ENCODE assay signal across 8 mouse cellular contexts in genomic region chr5:125058267-125058668, GRCm38 (mm10). TPM values are rescaled to one million over a fixed set of nuclear protein-coding genes. Genes with fewer than 3 reads are reported as not detected.
DNase-seq lines count a peak whose midpoint lies in the region; ATAC-seq and TF ChIP-seq lines count a peak whose summit lies in the region.

No protein-coding gene starts in this region.

- no peak for TF ChIP-seq CTCF in kidney, adult 2 months (conservative IDR thresholded peaks at IDR 0.05; ENCODE audit: insufficient read depth, insufficient read length, low read depth, low read length)
- no peak for TF ChIP-seq CTCF in small intestine, adult 2 months (IDR thresholded peaks at IDR 0.05; ENCODE audit: extremely low read depth, insufficient read length, insufficient replicate concordance, low read depth, low read length)

- ATAC-seq in CD4-positive, CD25-positive, alpha-beta regulatory T cell, adult 4 months: no peak
- ATAC-seq in embryonic facial prominence, embryonic 12.5 days (ENCODE audit: insufficient number of reproducible peaks, insufficient read depth, low FRiP score, low TSS enrichment): no peak

- H3K9me3 ChIP-seq in embryonic facial prominence, embryonic 12.5 days: no peaks in the 10 kb centered on the region
- no peaks in the 10 kb centered on the region for H3K9me3 ChIP-seq in limb, embryonic 10.5 days (replicated peaks)
- H3K9me3 ChIP-seq in midbrain, embryonic 10.5 days (replicated peaks): no peaks in the 10 kb centered on the region

- H3K9ac ChIP-seq in embryonic facial prominence, embryonic 12.5 days: peak overlapping the region; percentile 39

- TF ChIP-seq POLR2A in kidney, adult 2 months (IDR thresholded peaks at IDR 0.05; ENCODE audit: low read depth, low read length): no peak
- no peak for TF ChIP-seq POLR2A in small intestine, adult 2 months (IDR thresholded peaks at IDR 0.05; ENCODE audit: low read depth, low read length)

- peak overlapping the region; percentile 74 for H3K27ac ChIP-seq in embryonic facial prominence, embryonic 12.5 days
- peak overlapping the region; percentile 91 for H3K27ac ChIP-seq in kidney, adult 2 months (ENCODE audit: insufficient read depth, low read depth, low read length)
- peak overlapping the region; percentile 79 for H3K27ac ChIP-seq in limb, embryonic 10.5 days
- H3K27ac ChIP-seq in midbrain, embryonic 10.5 days (replicated peaks): peak overlapping the region; percentile 83
- peak overlapping the region; percentile 46 for H3K27ac ChIP-seq in small intestine, adult 2 months (ENCODE audit: insufficient read depth, low read depth, low read length)

- H3K4me1 ChIP-seq in embryonic facial prominence, embryonic 12.5 days: peaks cover 55% of the 10 kb centered on the region
- peaks cover 24% of the 10 kb centered on the region for H3K4me1 ChIP-seq in kidney, adult 2 months (ENCODE audit: control insufficient read depth, insufficient read depth, low read length)
- peaks cover 85% of the 10 kb centered on the region for H3K4me1 ChIP-seq in limb, embryonic 10.5 days
- H3K4me1 ChIP-seq in midbrain, embryonic 10.5 days: peaks cover 76% of the 10 kb centered on the region
- H3K4me1 ChIP-seq in small intestine, adult 2 months (ENCODE audit: control insufficient read depth, insufficient read depth, insufficient read length, low read length): peaks cover 8% of the 10 kb centered on the region

- peak; percentile 35 for DNase-seq in CD4-positive, CD25-positive, alpha-beta regulatory T cell, adult 2 months (ENCODE audit: low read depth, low spot score)
- DNase-seq in heart, adult 8-10 months (ENCODE audit: low spot score): peak; percentile 66
- DNase-seq in kidney, adult 2 months: peak; percentile 90
- peak; percentile 57 for DNase-seq in limb, embryonic 10.5 days (ENCODE audit: low spot score)
- peak; percentile 56 for DNase-seq in midbrain, embryonic 10.5 days (ENCODE audit: low spot score)

- peak overlapping the region; percentile 24 for H3K4me3 ChIP-seq in embryonic facial prominence, embryonic 12.5 days
- H3K4me3 ChIP-seq in kidney, adult 2 months (ENCODE audit: insufficient read depth, low read depth, low read length): peak overlapping the region; percentile 57
- H3K4me3 ChIP-seq in limb, embryonic 10.5 days: peak overlapping the region; percentile 47
- peak overlapping the region; percentile 49 for H3K4me3 ChIP-seq in midbrain, embryonic 10.5 days
- H3K4me3 ChIP-seq in small intestine, adult 2 months (ENCODE audit: low read depth, low read length): peak overlapping the region; percentile 43

- peak overlapping the region; percentile 48 for H3K4me2 ChIP-seq in embryonic facial prominence, embryonic 12.5 days (replicated peaks)

- 1% methylated on average over 29 of the region's 29 CpGs for WGBS in embryonic facial prominence, embryonic 12.5 days
- 3% methylated on average over 29 of the region's 29 CpGs for WGBS in kidney, adult 2 months
- WGBS in limb, embryonic 10.5 days: 3% methylated on average over 28 of the region's 29 CpGs
- WGBS in midbrain, embryonic 10.5 days: 2% methylated on average over 29 of the region's 29 CpGs
- 45% methylated on average over 29 of the region's 29 CpGs for WGBS in small intestine, adult 2 months

- H3K27me3 ChIP-seq in embryonic facial prominence, embryonic 12.5 days: 0 out of 2 replicates have a peak, but pooled peaks cover 4% of the 10 kb centered on the region
- H3K27me3 ChIP-seq in kidney, adult 2 months (replicated peaks; ENCODE audit: control insufficient read depth, insufficient read depth, low read length): no peaks in the 10 kb centered on the region
- H3K27me3 ChIP-seq in limb, embryonic 10.5 days (ENCODE audit: low read depth, poor library complexity, severe bottlenecking): peaks cover 4% of the 10 kb centered on the region; the same call in 1 of the 2 replicates
- H3K27me3 ChIP-seq in midbrain, embryonic 10.5 days (ENCODE audit: low read depth, poor library complexity, severe bottlenecking): peaks cover 32% of the 10 kb centered on the region
- H3K27me3 ChIP-seq in small intestine, adult 2 months (ENCODE audit: control insufficient read depth, insufficient read depth, low read length): no peaks in the 10 kb centered on the region

- H3K36me3 ChIP-seq in embryonic facial prominence, embryonic 12.5 days: peaks cover 39% of the 10 kb centered on the region
- no peaks in the 10 kb centered on the region for H3K36me3 ChIP-seq in kidney, adult 2 months (ENCODE audit: control insufficient read depth, insufficient read depth, low read length)
- peaks cover 55% of the 10 kb centered on the region for H3K36me3 ChIP-seq in limb, embryonic 10.5 days
- H3K36me3 ChIP-seq in midbrain, embryonic 10.5 days: peaks cover 51% of the 10 kb centered on the region
- peaks cover 11% of the 10 kb centered on the region for H3K36me3 ChIP-seq in small intestine, adult 2 months (ENCODE audit: control insufficient read depth, insufficient read depth, low read length)

RNA-seq across cellular contexts. Expression of gene Rflna, which starts 55.2 kb away (rescaled TPM):
- not detected for polyA plus RNA-seq in CD4-positive, CD25-positive, alpha-beta regulatory T cell, adult 4 months (2017; shearing (Covaris generic))
- 27.7 and 28.6 TPM in 2 replicates for polyA plus RNA-seq in embryonic facial prominence, embryonic 12.5 days (2016; fragmentation: Nextera tagmentation; extraction: Ambion mirVana)
- under 1 TPM in 2 of 4 experiments, not detected in 2; 0.19 to 0.24 TPM for total RNA-seq in heart, adult 8-10 months (2022)
- 7.9 and 11.3 TPM in 2 replicates for polyA plus RNA-seq in kidney, adult 2 months (2012; rRNA removed)
- 1.1 and 4.5 TPM in 2 replicates for polyA plus RNA-seq in limb, embryonic 10.5 days (2016; fragmentation: Nextera tagmentation; extraction: Ambion mirVana)
- polyA plus RNA-seq in midbrain, embryonic 10.5 days (2016; fragmentation: Nextera tagmentation; extraction: Ambion mirVana): 6.8 TPM in 2 replicates
- 4.0 and 4.5 TPM in 2 replicates for polyA plus RNA-seq in small intestine, adult 2 months (2012; rRNA removed)

Comparison
In these comparisons a context has a peak if more than half of its experiments do, and no peak if none do; other contexts are left out.
1. DNase-seq: peak in every context shown above with its lines; median percentile 90 in kidney, adult 2 months; 66 in heart, adult 8-10 months; 57 in limb, embryonic 10.5 days; 56 in midbrain, embryonic 10.5 days; 35 in CD4-positive, CD25-positive, alpha-beta regulatory T cell, adult 2 months.